In genomic region chr13:95800925-95801324, GRCm38 (mm10) we compare ENCODE assay signal across 15 mouse cellular contexts.
A peak's percentile ranks its signal among the peaks of the same experiment; 100 is the strongest.
DNase-seq lines count a peak whose midpoint lies in the region; ATAC-seq lines count a peak whose summit lies in the region.
"Had no signal": no experiment of that assay in that cellular context is flagged by ENCODE, and none has a peak within 500 bp of the region (broad histone marks: within the 10 kb centered on the region; RNA-seq: fewer than 3 reads in every experiment).

No protein-coding gene starts in this region.

- no peak overlapping the region for H3K9ac ChIP-seq in hindbrain, embryonic 14.5 days
- no peak overlapping the region for H3K9ac ChIP-seq in hindbrain, embryonic 12.5 days
- H3K9ac ChIP-seq: embryonic facial prominence, embryonic 12.5 days; forebrain, embryonic 12.5 days; lung, embryonic 15.5 days had no signal

- H3K27me3 ChIP-seq in hindbrain, embryonic 14.5 days (ENCODE audit: control insufficient read depth, insufficient read depth, low read length): no peaks in the 10 kb centered on the region
- no peaks in the 10 kb centered on the region for H3K27me3 ChIP-seq in hindbrain, embryonic 12.5 days
- H3K27me3 ChIP-seq: embryonic facial prominence, embryonic 12.5 days; forebrain, embryonic 12.5 days; lung, embryonic 15.5 days had no signal

- H3K4me1 ChIP-seq in hindbrain, embryonic 14.5 days (replicated peaks; ENCODE audit: control insufficient read depth, insufficient read depth, low read length): no peaks in the 10 kb centered on the region; the same call in 1 of the 2 replicates
- peaks cover 6% of the 10 kb centered on the region for H3K4me1 ChIP-seq in hindbrain, embryonic 12.5 days
- H3K4me1 ChIP-seq: embryonic facial prominence, embryonic 12.5 days had no signal

- H3K36me3 ChIP-seq in hindbrain, embryonic 14.5 days (replicated peaks; ENCODE audit: control insufficient read depth, insufficient read depth): no peaks in the 10 kb centered on the region
- H3K36me3 ChIP-seq in hindbrain, embryonic 12.5 days: no peaks in the 10 kb centered on the region
- H3K36me3 ChIP-seq: embryonic facial prominence, embryonic 12.5 days; forebrain, embryonic 12.5 days; lung, embryonic 15.5 days had no signal

- ATAC-seq in hindbrain, embryonic 14.5 days (ENCODE audit: low FRiP score): no peak
- ATAC-seq in hindbrain, embryonic 12.5 days (ENCODE audit: low FRiP score): no peak
- ATAC-seq in inflammation-experienced regulatory T-cells, adult 6 months: no peak
- ATAC-seq: CD4-positive, CD25-positive, alpha-beta regulatory T cell, adult 4 months had no signal

- DNase-seq in hindbrain, embryonic 14.5 days (ENCODE audit: low spot score): no peak
- DNase-seq in Muller cell, postnatal 12 days (ENCODE audit: inconsistent ontology term): peak; percentile 66
- peak; percentile 41 for DNase-seq in adrenal gland, postnatal 25 days
- peak; percentile 79 to 85 for DNase-seq in cerebellum, postnatal 10 days
- DNase-seq in spleen, postnatal 14 days (ENCODE audit: low spot score in 2 of 2): no peak
- DNase-seq: kidney, adult 8-10 months; right cerebral cortex, adult 18-20 months; thymus, adult 18-20 months had no signal

- no peak overlapping the region for H3K4me2 ChIP-seq in hindbrain, embryonic 14.5 days (replicated peaks)
- no peak overlapping the region for H3K4me2 ChIP-seq in hindbrain, embryonic 12.5 days (replicated peaks)
- H3K4me2 ChIP-seq: embryonic facial prominence, embryonic 12.5 days; forebrain, embryonic 12.5 days; lung, embryonic 15.5 days had no signal

- no peaks in the 10 kb centered on the region for H3K9me3 ChIP-seq in hindbrain, embryonic 14.5 days (ENCODE audit: control insufficient read depth, low read length)
- no peaks in the 10 kb centered on the region for H3K9me3 ChIP-seq in hindbrain, embryonic 12.5 days (replicated peaks)
- H3K9me3 ChIP-seq: embryonic facial prominence, embryonic 12.5 days; forebrain, embryonic 12.5 days; lung, embryonic 15.5 days had no signal

- 0 out of 2 replicates have a peak overlapping the region, but pooled peaks have one; percentile 3 for H3K27ac ChIP-seq in hindbrain, embryonic 14.5 days
- H3K27ac ChIP-seq in hindbrain, embryonic 12.5 days: no peak overlapping the region
- H3K27ac ChIP-seq: embryonic facial prominence, embryonic 12.5 days; forebrain, embryonic 12.5 days; left cerebral cortex, adult 2 months; lung, embryonic 15.5 days had no signal

- H3K4me3 ChIP-seq in hindbrain, embryonic 14.5 days (replicated peaks; ENCODE audit: low read length): no peak overlapping the region
- H3K4me3 ChIP-seq in hindbrain, embryonic 12.5 days: no peak overlapping the region
- H3K4me3 ChIP-seq: embryonic facial prominence, embryonic 12.5 days; forebrain, embryonic 12.5 days; left cerebral cortex, adult 2 months; lung, embryonic 15.5 days had no signal

- 72% methylated on average over 9 of the region's 9 CpGs for WGBS in hindbrain, embryonic 14.5 days
- WGBS in hindbrain, embryonic 12.5 days: 80% methylated on average over 9 of the region's 9 CpGs

Comparison
In these comparisons a context has a peak if more than half of its experiments do, and no peak if none do; other contexts are left out.
1. DNase-seq: peak in Muller cell, postnatal 12 days (single experiment), adrenal gland, postnatal 25 days (single experiment) and cerebellum, postnatal 10 days (2 of 2); none in hindbrain, embryonic 14.5 days (single experiment) and spleen, postnatal 14 days (0 of 2).